Mouse (Mus musculus) bone marrow, adult 2 months (tissue): ENCODE results near the gene Raet1e.

ENCODE experiments used
- CTCF ChIP-seq: fragments of 200-500 bp; IDR thresholded peaks from 2 replicates; pipeline ENCODE4 v1.5.1; 2011; ENCODE audit warnings: low read length, control low read depth; ENCODE audit not compliant: control insufficient read depth, insufficient read depth
- POLR2A ChIP-seq: fragments of 200-500 bp; IDR thresholded peaks from 2 replicates; pipeline ENCODE4 v1.6.1; 2011; ENCODE audit warnings: low read depth, mild to moderate bottlenecking, control low read depth, low read length, borderline replicate concordance; ENCODE audit not compliant: control insufficient read depth

DNA sequence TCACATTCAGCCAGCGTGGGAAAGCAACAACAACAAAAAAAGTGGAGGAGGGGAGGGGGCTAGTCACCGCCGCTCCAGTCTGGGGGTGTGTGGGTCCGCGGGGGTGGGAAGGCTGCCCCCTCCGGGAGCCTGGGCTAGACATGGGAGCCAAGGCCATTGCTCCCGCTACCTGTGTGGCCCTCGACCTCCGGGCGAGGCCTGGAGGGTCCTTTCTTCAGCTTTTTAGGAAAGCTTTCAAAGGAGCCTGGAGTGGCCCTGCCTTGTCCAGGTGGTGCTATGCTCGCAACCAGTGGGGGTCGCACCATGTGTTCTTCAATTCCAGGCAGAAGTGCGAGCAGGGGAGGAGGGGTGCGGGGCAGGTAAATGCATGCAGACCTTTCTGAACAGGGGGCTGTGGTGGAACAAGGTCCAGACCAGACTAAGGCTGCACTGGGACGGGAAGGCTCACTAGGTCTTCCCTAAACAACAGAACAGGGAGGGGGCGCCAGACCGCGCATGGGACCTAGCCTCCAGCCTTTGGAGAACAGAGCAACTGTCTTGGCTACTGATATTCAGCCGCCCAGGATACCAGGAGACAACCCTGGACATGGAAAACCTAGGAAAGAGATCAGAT lies 116.2 kb downstream of the Raet1e start:
- TF ChIP-seq POLR2A (no peak), CTCF (no peak)
